Mouse (Mus musculus): ENCODE measurements around the gene Mycl.

GRCm38 (mm10) chr4:123034841-123035240, 39.4 kb downstream of the Mycl start:
- TF ChIP-seq CTCF (IDR thresholded peaks at IDR 0.05; ENCODE audit: low read depth) (no peak), EP300 (optimal IDR thresholded peaks at IDR 0.05) (no peak)
